Mouse (Mus musculus): ENCODE results near the gene Eml5.

- no peak for TF ChIP-seq CTCF (IDR thresholded peaks at IDR 0.05)
- TF ChIP-seq EP300 (IDR thresholded peaks at IDR 0.05) = no peak
Measured at GRCm38 (mm10) chr12:98878693-98879092, 22.6 kb downstream of the Eml5 start.

Measured in lung, postnatal 0 days (tissue).